Mouse (Mus musculus) urinary bladder, postnatal 4 days (tissue): Measurements from ENCODE around the gene P3h2.

Experiments used
- DNase-seq, 2 experiments: peaks; one replicate each; pipeline ENCODE4 v3.0.0; 2021 to 2022; ENCODE audit warnings: low spot score in 2 of 2

The P3h2 gene

GRCm38 (mm10) chr16:26105115-26105974, at the start of gene P3h2:
Gene P3h2 (minus strand): TSS chr16:26105784.
- DNase-seq = peak; percentile 53 to 62

GRCm38 (mm10) chr16:26152258-26152657, 46.7 kb upstream of the P3h2 start:
- DNase-seq = no peak

- no peak for DNase-seq
Observed at GRCm38 (mm10) chr16:26150943-26151342, 45.4 kb upstream of the P3h2 start.

- no peak for DNase-seq
Observed at GRCm38 (mm10) chr16:26146853-26147252, 41.3 kb upstream of the P3h2 start.

GRCm38 (mm10) chr16:26131126-26131525, 25.5 kb upstream of the P3h2 start:
- no peak for DNase-seq

- DNase-seq = no peak
Observed at GRCm38 (mm10) chr16:26106618-26107017, 1.0 kb upstream of the P3h2 start.

- DNase-seq = no peak
Observed at GRCm38 (mm10) chr16:26106041-26106617, 545 bp upstream of the P3h2 start.

- DNase-seq = no peak
Observed at GRCm38 (mm10) chr16:26104274-26104673, 1.3 kb downstream of the P3h2 start.

- no peak for DNase-seq
Observed at GRCm38 (mm10) chr16:26102856-26103255, 2.7 kb downstream of the P3h2 start.

- DNase-seq = no peak
Observed at GRCm38 (mm10) chr16:26100167-26100566, 5.4 kb downstream of the P3h2 start.

GRCm38 (mm10) chr16:26095696-26096284, 9.8 kb downstream of the P3h2 start:
- DNase-seq = no peak

- no peak for DNase-seq
Observed at GRCm38 (mm10) chr16:26093888-26094287, 11.7 kb downstream of the P3h2 start.

- no peak for DNase-seq
Observed at GRCm38 (mm10) chr16:26088976-26089375, 16.6 kb downstream of the P3h2 start.

- no peak for DNase-seq
Observed at GRCm38 (mm10) chr16:26088240-26088639, 17.3 kb downstream of the P3h2 start.

GRCm38 (mm10) chr16:26086955-26087354, 18.6 kb downstream of the P3h2 start:
- DNase-seq = no peak

- no peak for DNase-seq
Observed at GRCm38 (mm10) chr16:26085160-26085559, 20.4 kb downstream of the P3h2 start.

GRCm38 (mm10) chr16:26082831-26083230, 22.8 kb downstream of the P3h2 start:
- DNase-seq = no peak

GRCm38 (mm10) chr16:26082391-26082790, 23.2 kb downstream of the P3h2 start:
- no peak for DNase-seq

- no peak for DNase-seq
Observed at GRCm38 (mm10) chr16:26078923-26079351, 26.6 kb downstream of the P3h2 start.

- DNase-seq = no peak
Observed at GRCm38 (mm10) chr16:26078100-26078422, 27.5 kb downstream of the P3h2 start.

GRCm38 (mm10) chr16:26077246-26078099, 28.1 kb downstream of the P3h2 start:
- no peak for DNase-seq

GRCm38 (mm10) chr16:26075063-26075462, 30.5 kb downstream of the P3h2 start:
- DNase-seq = no peak
